ENCODE assay signal across 8 mouse cellular contexts in the genomic region with DNA sequence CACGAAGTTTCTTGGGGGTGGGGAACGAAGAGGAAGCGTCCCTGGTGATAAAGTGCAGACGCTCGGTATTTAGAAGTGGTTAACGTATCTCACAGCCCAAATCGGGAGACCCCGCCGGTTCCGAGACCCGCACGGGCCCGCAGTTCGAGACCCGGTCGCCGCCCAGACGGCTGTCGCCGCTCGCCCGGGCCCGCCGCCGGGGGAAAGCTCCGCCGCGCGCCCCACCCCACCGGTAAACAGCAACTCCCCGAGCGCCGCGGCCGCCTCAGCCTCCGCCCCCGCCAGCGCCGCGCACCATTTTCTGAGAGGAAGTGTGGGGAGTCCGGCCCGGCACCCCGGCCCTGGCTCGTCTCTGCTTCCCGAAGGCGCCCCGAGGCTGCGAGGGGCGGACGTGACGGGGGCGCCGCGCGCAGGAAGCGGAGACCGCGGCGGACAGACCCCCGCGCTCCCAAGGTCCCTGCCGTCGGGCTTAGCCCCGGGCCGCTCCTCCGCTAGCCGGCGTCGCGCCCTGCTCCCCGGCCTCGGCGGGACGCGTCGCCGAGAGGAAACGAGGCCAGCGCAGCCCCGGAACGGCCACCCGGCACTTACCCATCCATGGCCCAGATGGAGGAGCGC. TPM values are rescaled to one million over a fixed set of nuclear protein-coding genes. Genes with fewer than 3 reads are reported as not detected.
DNase-seq lines count a peak whose midpoint lies in the region; ATAC-seq and TF ChIP-seq lines count a peak whose summit lies in the region.

No protein-coding gene starts in this region.

- DNase-seq in Muller cell, postnatal 12 days (ENCODE audit: inconsistent ontology term): peak; percentile 79
- peak; percentile 60 to 71 for DNase-seq in cerebellum, adult 18-20 months
- peak; percentile 17 for DNase-seq in forelimb bud, embryonic 11.5 days (ENCODE audit: low read depth, low spot score)
- DNase-seq in layer of hippocampus, postnatal 10 days (ENCODE audit: low spot score in 2 of 2): peak; percentile 58 to 76
- peak; percentile 84 for DNase-seq in lung, postnatal 0 days (ENCODE audit: low spot score)
- DNase-seq in ovary, postnatal 14 days (ENCODE audit: low spot score): peak; percentile 61
- DNase-seq in thymus, postnatal 4 days: peak; percentile 88

- 4% methylated on average over 59 of the region's 83 CpGs for WGBS in lung, postnatal 0 days

- H3K36me3 ChIP-seq in lung, postnatal 0 days (ENCODE audit: insufficient read depth, low read length): no peaks in the 10 kb centered on the region

- no peaks in the 10 kb centered on the region for H3K27me3 ChIP-seq in lung, postnatal 0 days (replicated peaks; ENCODE audit: insufficient read depth, low read length)

- H3K4me1 ChIP-seq in lung, postnatal 0 days (ENCODE audit: insufficient read depth, low read depth, low read length): no peaks in the 10 kb centered on the region

- ATAC-seq in hematopoietic stem cell, adult 5-6 weeks (replicated peaks in 1 of 2; ENCODE audit: insufficient read depth in 1 of 2, low FRiP score in 2 of 2, low TSS enrichment in 1 of 2, low read depth in 1 of 2, poor library complexity in 2 of 2, severe bottlenecking in 2 of 2): peak; percentile 28 to 49; a peak in 3 of 4 replicates
- ATAC-seq in lung, postnatal 0 days: peak; percentile 77

- peak overlapping the region; percentile 96 for H3K4me3 ChIP-seq in lung, postnatal 0 days (ENCODE audit: low read depth, low read length)

- H3K4me2 ChIP-seq in lung, postnatal 0 days (replicated peaks; ENCODE audit: low read depth, low read length): peak overlapping the region; percentile 87

- H3K9me3 ChIP-seq in lung, postnatal 0 days (ENCODE audit: low read length): no peaks in the 10 kb centered on the region

- TF ChIP-seq CTCF in lung, postnatal 0 days (IDR thresholded peaks at IDR 0.05): no peak

- H3K9ac ChIP-seq in lung, postnatal 0 days (replicated peaks; ENCODE audit: low read depth): peak overlapping the region; percentile 98

- TF ChIP-seq EP300 in lung, postnatal 0 days (IDR thresholded peaks at IDR 0.05): no peak

- H3K27ac ChIP-seq in lung, postnatal 0 days (ENCODE audit: low read length): peak overlapping the region; percentile 99

RNA-seq across cellular contexts. Expression of a gene that starts 0.5 kb away (rescaled TPM):
- total RNA-seq in hematopoietic stem cell, adult 5-6 weeks (2017): 215 and 216 TPM in 2 replicates
- total RNA-seq in layer of hippocampus, postnatal 10 days (2021): 10 to 100 TPM; 24.3 to 25.3 TPM
- polyA plus RNA-seq in lung, postnatal 0 days (2015; fragmentation: Nextera tagmentation; extraction: Ambion mirVana): 38.2 and 42.0 TPM in 2 replicates

RNA-seq across cellular contexts. Expression of a gene that starts 32.7 kb away (rescaled TPM):
- total RNA-seq in hematopoietic stem cell, adult 5-6 weeks (2017): 30.5 and 33.6 TPM in 2 replicates
- 10 to 100 TPM; 27.9 to 29.5 TPM for total RNA-seq in layer of hippocampus, postnatal 10 days (2021)
- 21.7 and 24.4 TPM in 2 replicates for polyA plus RNA-seq in lung, postnatal 0 days (2015; fragmentation: Nextera tagmentation; extraction: Ambion mirVana)

Comparison
In these comparisons a context has a peak if more than half of its experiments do, and no peak if none do; other contexts are left out.
1. Peak in every context shown above with its lines: DNase-seq, ATAC-seq, H3K4me3 ChIP-seq and H3K27ac ChIP-seq.
2. DNase-seq: peak in every context shown above with its lines; median percentile 88 in thymus, postnatal 4 days; 84 in lung, postnatal 0 days; 79 in Muller cell, postnatal 12 days; 67 in layer of hippocampus, postnatal 10 days; 66 in cerebellum, adult 18-20 months; 61 in ovary, postnatal 14 days; 17 in forelimb bud, embryonic 11.5 days.